ENCODE assay signal across 8 mouse cellular contexts in the genomic region with DNA sequence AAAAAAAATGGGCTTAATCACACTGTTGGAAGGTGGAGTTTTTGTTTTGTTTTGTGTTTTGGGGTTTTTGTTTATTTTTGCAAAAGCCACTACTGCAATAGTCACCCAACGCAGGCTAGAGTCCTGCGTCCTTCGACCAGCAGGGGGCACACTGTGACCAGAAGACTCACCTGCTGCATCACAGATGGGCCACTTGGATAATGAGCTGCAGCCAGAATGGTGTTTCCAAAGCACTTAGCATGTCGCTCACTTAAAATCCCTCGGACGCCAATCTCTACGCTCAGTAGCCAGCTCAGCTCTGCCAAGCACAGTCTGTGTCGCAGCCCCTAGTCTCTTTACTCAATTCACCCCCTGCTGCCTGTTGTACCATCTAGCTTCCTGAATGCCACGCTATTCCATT. TPM values are rescaled to one million over a fixed set of nuclear protein-coding genes. Genes with fewer than 3 reads are reported as not detected.
DNase-seq lines count a peak whose midpoint lies in the region; ATAC-seq lines count a peak whose summit lies in the region.

No protein-coding gene starts in this region.

- no peaks in the 10 kb centered on the region for H3K9me3 ChIP-seq in neural tube, embryonic 13.5 days

- ATAC-seq in neural tube, embryonic 13.5 days (ENCODE audit: low read depth) = peak; percentile 71; the same call in 1 of the 2 replicates

- no peak overlapping the region for H3K4me2 ChIP-seq in neural tube, embryonic 13.5 days

- H3K4me3 ChIP-seq in neural tube, embryonic 13.5 days = no peak overlapping the region

- H3K27me3 ChIP-seq in neural tube, embryonic 13.5 days = peaks cover 56% of the 10 kb centered on the region

- H3K4me1 ChIP-seq in neural tube, embryonic 13.5 days (replicated peaks) = peaks cover 10% of the 10 kb centered on the region

- H3K27ac ChIP-seq in neural tube, embryonic 13.5 days (replicated peaks) = no peak overlapping the region

- WGBS in neural tube, embryonic 13.5 days = 31% methylated on average over 9 of the region's 9 CpGs

- H3K36me3 ChIP-seq in neural tube, embryonic 13.5 days = no peaks in the 10 kb centered on the region

- intact Hi-C loops in gastrocnemius, postnatal 14 days (cut with DNase I; ENCODE audit: low total_unique reads) = no loop called here

- peak; percentile 33 to 36 for DNase-seq in urinary bladder, adult 18-20 months (ENCODE audit: low spot score in 2 of 2)
- DNase-seq in urinary bladder, postnatal 10 days (ENCODE audit: low spot score) = no peak
- DNase-seq in cerebellum, postnatal 25 days = peak; percentile 64 to 82
- DNase-seq in gastrocnemius, postnatal 14 days = peak; percentile 71
- peak; percentile 19 to 58 for DNase-seq in kidney, adult 8-10 months
- DNase-seq in liver = peak; percentile 81
- peak; percentile 72 for DNase-seq in urinary bladder, postnatal 14 days (ENCODE audit: low spot score)

- no peak overlapping the region for H3K9ac ChIP-seq in neural tube, embryonic 13.5 days

RNA-seq across cellular contexts. Expression of a gene that starts 57.5 kb away (rescaled TPM):
- total RNA-seq in gastrocnemius, postnatal 14 days (2021) = 100 to 1,000 TPM; 352 to 422 TPM
- 0.57 and 0.84 TPM in 2 replicates for polyA plus RNA-seq in neural tube, embryonic 13.5 days (2015; fragmentation: Nextera tagmentation; extraction: Ambion mirVana)
